ENCODE assay signal across 8 mouse cellular contexts in the genomic region with DNA sequence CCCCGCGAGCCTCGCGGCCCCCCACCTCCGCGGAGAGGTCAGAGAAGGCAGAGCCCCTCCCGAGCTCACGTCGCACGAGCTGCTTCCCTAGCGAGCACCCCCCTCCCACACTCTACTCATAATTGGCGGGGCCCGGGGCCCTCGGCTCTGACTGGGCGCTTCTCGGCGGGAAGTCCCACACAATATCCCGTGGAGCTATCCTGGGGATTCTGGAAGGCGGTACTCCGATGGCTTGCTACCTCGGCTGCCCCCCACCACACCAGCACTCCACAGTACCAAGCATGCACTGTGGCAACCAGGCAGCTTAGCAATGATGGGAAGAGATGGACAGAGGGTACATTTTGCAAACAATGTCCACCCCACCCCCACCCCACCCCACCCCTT. TPM values are rescaled to one million over a fixed set of nuclear protein-coding genes. Genes with fewer than 3 reads are reported as not detected.
A peak's percentile ranks its signal among the peaks of the same experiment; 100 is the strongest.
DNase-seq lines count a peak whose midpoint lies in the region; ATAC-seq and TF ChIP-seq lines count a peak whose summit lies in the region.

No protein-coding gene starts in this region.

- H3K9me3 ChIP-seq in heart, embryonic 15.5 days (replicated peaks) = no peaks in the 10 kb centered on the region
- no peaks in the 10 kb centered on the region for H3K9me3 ChIP-seq in G1E (replicated peaks)
- H3K9me3 ChIP-seq in hindbrain, embryonic 13.5 days = no peaks in the 10 kb centered on the region
- H3K9me3 ChIP-seq in midbrain, embryonic 12.5 days = no peaks in the 10 kb centered on the region

- peak overlapping the region; percentile 70 for H3K4me2 ChIP-seq in heart, embryonic 15.5 days
- H3K4me2 ChIP-seq in hindbrain, embryonic 13.5 days = peak overlapping the region; percentile 48
- peak overlapping the region; percentile 48 for H3K4me2 ChIP-seq in midbrain, embryonic 12.5 days (replicated peaks)

- intact Hi-C loops in heart, postnatal 25 days (cut with DNase I) = loop anchor here (2.0 kb wide), 1 partner anchor 30 kb away; no protein-coding TSS in a partner anchor

- DNase-seq in heart, postnatal 25 days (ENCODE audit: low spot score) = no peak
- no peak for DNase-seq in G1E (ENCODE audit: low spot score)
- DNase-seq in layer of hippocampus, adult 11-12 months (ENCODE audit: low spot score) = no peak
- DNase-seq in adrenal gland, adult 18-20 months (ENCODE audit: low spot score in 2 of 2) = no peak
- DNase-seq in ovary, postnatal 36 days (ENCODE audit: low spot score) = no peak

- peak overlapping the region; percentile 67 for H3K4me3 ChIP-seq in heart, embryonic 15.5 days
- H3K4me3 ChIP-seq in G1E (ENCODE audit: low read depth, low read length) = peak overlapping the region; percentile 75
- peak overlapping the region; percentile 40 for H3K4me3 ChIP-seq in hindbrain, embryonic 13.5 days
- peak overlapping the region; percentile 39 for H3K4me3 ChIP-seq in midbrain, embryonic 12.5 days

- no peak for TF ChIP-seq CTCF in G1E (IDR thresholded peaks at IDR 0.05; ENCODE audit: low read depth, low read length)

- no peaks in the 10 kb centered on the region for H3K36me3 ChIP-seq in heart, embryonic 15.5 days
- H3K36me3 ChIP-seq in G1E (replicated peaks) = peaks cover 22% of the 10 kb centered on the region
- no peaks in the 10 kb centered on the region for H3K36me3 ChIP-seq in hindbrain, embryonic 13.5 days
- no peaks in the 10 kb centered on the region for H3K36me3 ChIP-seq in midbrain, embryonic 12.5 days

- H3K4me1 ChIP-seq in heart, embryonic 15.5 days (replicated peaks) = peaks cover 35% of the 10 kb centered on the region
- peaks cover 49% of the 10 kb centered on the region for H3K4me1 ChIP-seq in G1E (ENCODE audit: insufficient read depth, low read depth, low read length)
- peaks cover 6% of the 10 kb centered on the region; the same call in 1 of the 2 replicates for H3K4me1 ChIP-seq in hindbrain, embryonic 13.5 days (replicated peaks)
- H3K4me1 ChIP-seq in midbrain, embryonic 12.5 days = peaks cover 4% of the 10 kb centered on the region; the same call in 1 of the 2 replicates

- H3K9ac ChIP-seq in heart, embryonic 15.5 days = peak overlapping the region; percentile 54
- no peak overlapping the region for H3K9ac ChIP-seq in hindbrain, embryonic 13.5 days
- H3K9ac ChIP-seq in midbrain, embryonic 12.5 days (replicated peaks) = no peak overlapping the region

- peak overlapping the region; percentile 93 for H3K27ac ChIP-seq in heart, embryonic 15.5 days
- no peak overlapping the region for H3K27ac ChIP-seq in hindbrain, embryonic 13.5 days
- H3K27ac ChIP-seq in midbrain, embryonic 12.5 days (replicated peaks) = no peak overlapping the region

- H3K27me3 ChIP-seq in heart, embryonic 15.5 days = no peaks in the 10 kb centered on the region
- H3K27me3 ChIP-seq in G1E (ENCODE audit: insufficient read depth, low read length) = no peaks in the 10 kb centered on the region
- peaks cover 54% of the 10 kb centered on the region for H3K27me3 ChIP-seq in hindbrain, embryonic 13.5 days
- peaks cover 51% of the 10 kb centered on the region for H3K27me3 ChIP-seq in midbrain, embryonic 12.5 days

- ATAC-seq in heart, embryonic 15.5 days (replicated peaks; ENCODE audit: insufficient number of reproducible peaks, insufficient read depth, low FRiP score, low read depth) = peak; percentile 53
- no peak for ATAC-seq in G1E (ENCODE audit: extremely low read depth, insufficient number of reproducible peaks, low FRiP score, poor library complexity, severe bottlenecking)
- peak; percentile 32 for ATAC-seq in hindbrain, embryonic 13.5 days (ENCODE audit: low FRiP score)
- peak; percentile 28 for ATAC-seq in midbrain, embryonic 12.5 days (ENCODE audit: low FRiP score, low read depth)

- 18% methylated on average over 20 of the region's 21 CpGs for WGBS in heart, embryonic 15.5 days
- 29% methylated on average over 21 of the region's 21 CpGs for WGBS in hindbrain, embryonic 13.5 days
- WGBS in midbrain, embryonic 12.5 days = 19% methylated on average over 19 of the region's 21 CpGs

RNA-seq across cellular contexts. Expression of gene Elf4, which starts 8.4 kb away (rescaled TPM):
- 8.4 and 11.2 TPM in 2 replicates for polyA plus RNA-seq in heart, embryonic 15.5 days (2015; fragmentation: Nextera tagmentation; extraction: Ambion mirVana)
- 1 to 10 TPM; 6.0 to 6.4 TPM for total RNA-seq in heart, postnatal 25 days (2021)
- total RNA-seq in G1E (2014; fragmentation: Nextera tagmentation) = 87.3 and 92.6 TPM in 2 replicates
- total RNA-seq in G1E (2017) = 12.4 and 13.4 TPM in 2 replicates
- polyA plus RNA-seq in G1E (2012) = 19.9 and 26.5 TPM in 2 replicates
- 0.69 and 0.84 TPM in 2 replicates for polyA plus RNA-seq in hindbrain, embryonic 13.5 days (2015; fragmentation: Nextera tagmentation; extraction: Ambion mirVana)
- polyA plus RNA-seq in midbrain, embryonic 12.5 days (2016; fragmentation: Nextera tagmentation; extraction: Ambion mirVana) = 1.6 and 1.8 TPM in 2 replicates
- 10 to 100 TPM in 1 of 2 experiments, 1 to 10 TPM in 1; 9.9 to 14.6 TPM for total RNA-seq in adrenal gland, adult 18-20 months (2021)

RNA-seq across cellular contexts. Expression of gene Aifm1, which starts 58.9 kb away (rescaled TPM):
- 102 and 115 TPM in 2 replicates for polyA plus RNA-seq in heart, embryonic 15.5 days (2015; fragmentation: Nextera tagmentation; extraction: Ambion mirVana)
- total RNA-seq in heart, postnatal 25 days (2021) = 100 to 1,000 TPM; 111 to 113 TPM
- total RNA-seq in G1E (2014; fragmentation: Nextera tagmentation) (48.0 and 48.8 TPM in 2 replicates), G1E (2017) (53.7 and 71.4 TPM in 2 replicates)
- polyA plus RNA-seq in G1E (2012) = 5.1 and 7.0 TPM in 2 replicates
- polyA plus RNA-seq in hindbrain, embryonic 13.5 days (2015; fragmentation: Nextera tagmentation; extraction: Ambion mirVana) = 43.1 and 45.7 TPM in 2 replicates
- 61.8 and 63.2 TPM in 2 replicates for polyA plus RNA-seq in midbrain, embryonic 12.5 days (2016; fragmentation: Nextera tagmentation; extraction: Ambion mirVana)
- total RNA-seq in adrenal gland, adult 18-20 months (2021) = 100 to 1,000 TPM; 142 to 233 TPM
